Mouse (Mus musculus) midbrain, embryonic 15.5 days (tissue): ENCODE results near the gene Lrrc61. TPM values are rescaled to one million over a fixed set of nuclear protein-coding genes. Genes with fewer than 3 reads are reported as not detected.

Experiments used
- ATAC-seq: fragments of 200-750 bp; cut with Nextera tagmentation; replicated peaks from 2 replicates; pipeline ENCODE4 v1.8.0; 2017; ENCODE audit warnings: moderate TSS enrichment
- H3K27ac ChIP-seq: fragments of 300-500 bp; sonication (generic); 2 replicates; pipeline ENCODE4 v1.5.1; 2015; ENCODE audit warnings: mild to moderate bottlenecking, inconsistent platforms
- H3K27me3 ChIP-seq: fragments of 300-500 bp; sonication (generic); replicated peaks from 2 replicates; pipeline ENCODE4 v1.6.1; 2015; ENCODE audit warnings: inconsistent platforms
- H3K36me3 ChIP-seq: fragments of 300-500 bp; sonication (generic); replicated peaks from 2 replicates; pipeline ENCODE4 v1.6.1; 2015; ENCODE audit warnings: inconsistent platforms
- H3K4me1 ChIP-seq: fragments of 300-500 bp; sonication (generic); 2 replicates; pipeline ENCODE4 v1.6.1; 2015; ENCODE audit warnings: inconsistent platforms
- H3K4me2 ChIP-seq: fragments of 300-500 bp; sonication (generic); 2 replicates; pipeline ENCODE4 v1.6.1; 2015; ENCODE audit warnings: inconsistent platforms, mild to moderate bottlenecking, moderate library complexity
- H3K4me3 ChIP-seq: fragments of 300-500 bp; sonication (generic); 2 replicates; pipeline ENCODE4 v1.5.1; 2015; ENCODE audit warnings: mild to moderate bottlenecking, inconsistent platforms
- H3K9ac ChIP-seq: fragments of 300-500 bp; sonication (generic); 2 replicates; pipeline ENCODE4 v1.6.1; 2015; ENCODE audit warnings: mild to moderate bottlenecking, inconsistent platforms
- H3K9me3 ChIP-seq: fragments of 300-500 bp; sonication (generic); 2 replicates; pipeline ENCODE4 v1.6.1; 2016; ENCODE audit warnings: inconsistent platforms
- WGBS: fragments of 180-500 bp; shearing (Covaris S2); methylation state at CpG from one replicate; pipeline ENCODE4 v1.1.7; 2015; ENCODE audit warnings: mixed read lengths; 5-methylcytosine and 5-hydroxymethylcytosine counted together
- polyA plus RNA-seq: library from polyadenylated mRNA; unstranded; fragments of >200 nt; fragmentation: Nextera tagmentation; extraction: Ambion mirVana; gene quantifications from 2 replicates; pipeline ENCODE4 v1.2.1, GENCODE M21; 2015

Lrrc61 gene
- polyA plus RNA-seq, 1 experiment from 2014 or later = 27.9 TPM

DNA sequence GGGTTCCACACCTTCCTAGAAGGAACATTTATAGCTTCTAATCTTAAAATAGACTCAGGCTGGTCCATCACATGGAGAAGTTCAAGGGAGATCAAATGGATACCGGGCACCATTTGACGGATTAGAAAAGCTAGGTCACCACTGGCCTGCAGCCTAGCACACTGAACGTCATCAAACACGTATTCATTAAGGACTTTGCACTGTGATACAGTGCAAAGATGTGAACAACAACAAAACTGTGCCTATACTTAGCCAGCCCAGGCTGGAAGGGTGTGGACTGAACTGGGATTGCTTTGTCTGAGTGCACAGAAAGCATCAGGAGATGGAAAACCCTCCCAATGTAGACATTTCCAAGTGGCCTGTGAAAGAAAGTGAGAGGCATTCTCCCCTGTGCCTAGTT, 777 bp upstream of the Lrrc61 start:
- peaks cover 6% of the 10 kb centered on the region; the same call in 1 of the 2 replicates for H3K36me3 ChIP-seq
- no peaks in the 10 kb centered on the region for H3K9me3 ChIP-seq
- H3K4me1 ChIP-seq = peaks cover 21% of the 10 kb centered on the region
- 77% methylated on average over 4 of the region's 4 CpGs for WGBS
- peak overlapping the region; percentile 72 for H3K4me2 ChIP-seq
- no peaks in the 10 kb centered on the region; the same call in 1 of the 2 replicates for H3K27me3 ChIP-seq
- peak; percentile 18 for ATAC-seq
- H3K9ac ChIP-seq = peak overlapping the region; percentile 65
- H3K27ac ChIP-seq = peak overlapping the region; percentile 97
- H3K4me3 ChIP-seq = peak overlapping the region; percentile 48

- H3K9me3 ChIP-seq = no peaks in the 10 kb centered on the region
- H3K9ac ChIP-seq = peak overlapping the region; percentile 65
- H3K4me2 ChIP-seq = peak overlapping the region; percentile 72
- ATAC-seq = peak; percentile 90
- no peaks in the 10 kb centered on the region; the same call in 1 of the 2 replicates for H3K27me3 ChIP-seq
- peaks cover 6% of the 10 kb centered on the region; the same call in 1 of the 2 replicates for H3K36me3 ChIP-seq
- peak overlapping the region; percentile 97 for H3K27ac ChIP-seq
- WGBS = 27% methylated on average over 14 of the region's 14 CpGs
- peaks cover 21% of the 10 kb centered on the region for H3K4me1 ChIP-seq
- peak overlapping the region; percentile 48 for H3K4me3 ChIP-seq
These were observed 701 bp downstream of the Lrrc61 start for GRCm38 (mm10) chr6:48555104-48555890.

GRCm38 (mm10) chr6:48555956-48556355, 1.4 kb downstream of the Lrrc61 start:
- peak overlapping the region; percentile 48; the same call in 1 of the 2 replicates for H3K4me3 ChIP-seq
- peak overlapping the region; percentile 97 for H3K27ac ChIP-seq
- H3K4me1 ChIP-seq = peaks cover 21% of the 10 kb centered on the region
- H3K4me2 ChIP-seq = peak overlapping the region; percentile 72
- WGBS = 100% methylated on average over 3 of the region's 3 CpGs
- H3K36me3 ChIP-seq = peaks cover 9% of the 10 kb centered on the region; the same call in 1 of the 2 replicates
- H3K9ac ChIP-seq = no peak overlapping the region
- no peak for ATAC-seq
- H3K27me3 ChIP-seq = no peaks in the 10 kb centered on the region; the same call in 1 of the 2 replicates
- H3K9me3 ChIP-seq = no peaks in the 10 kb centered on the region

DNA sequence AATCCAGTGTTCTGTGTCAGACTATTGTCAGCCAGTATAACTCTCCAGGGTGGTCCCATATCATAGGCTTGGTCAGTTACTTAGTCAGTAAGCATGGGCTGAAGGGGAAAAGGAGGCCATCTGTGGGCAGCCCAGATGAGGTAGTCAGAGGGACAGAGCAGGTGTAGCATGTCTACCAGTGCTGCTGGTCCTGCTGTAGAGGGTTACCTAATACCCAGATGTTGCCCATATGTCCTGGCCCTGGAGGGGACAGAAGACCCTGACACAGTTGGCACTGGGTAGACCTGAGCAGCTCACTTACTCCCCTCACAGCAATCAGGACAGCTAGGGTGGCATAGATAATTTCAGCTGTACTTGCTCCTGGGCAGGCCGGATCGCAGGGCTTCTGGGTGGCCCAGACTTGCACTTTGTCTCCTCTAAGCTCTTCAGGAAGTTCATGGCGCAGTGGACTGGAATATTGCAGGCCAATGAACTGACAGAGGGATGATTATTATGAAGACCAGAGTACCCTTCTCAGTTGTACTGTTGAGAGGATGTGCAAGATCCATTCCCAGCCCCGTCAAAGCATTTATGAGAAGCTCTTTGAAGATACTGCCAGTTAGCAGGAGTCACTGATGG, 11.2 kb downstream of the Lrrc61 start:
- H3K27ac ChIP-seq = no peak overlapping the region
- H3K4me3 ChIP-seq = no peak overlapping the region
- no peaks in the 10 kb centered on the region for H3K4me1 ChIP-seq
- H3K9me3 ChIP-seq = no peaks in the 10 kb centered on the region
- no peak overlapping the region for H3K4me2 ChIP-seq
- no peak overlapping the region for H3K9ac ChIP-seq
- H3K36me3 ChIP-seq = 0 out of 2 replicates have a peak, but pooled peaks cover 17% of the 10 kb centered on the region
- no peak for ATAC-seq
- 97% methylated on average over 4 of the region's 4 CpGs for WGBS
- no peaks in the 10 kb centered on the region for H3K27me3 ChIP-seq

DNA sequence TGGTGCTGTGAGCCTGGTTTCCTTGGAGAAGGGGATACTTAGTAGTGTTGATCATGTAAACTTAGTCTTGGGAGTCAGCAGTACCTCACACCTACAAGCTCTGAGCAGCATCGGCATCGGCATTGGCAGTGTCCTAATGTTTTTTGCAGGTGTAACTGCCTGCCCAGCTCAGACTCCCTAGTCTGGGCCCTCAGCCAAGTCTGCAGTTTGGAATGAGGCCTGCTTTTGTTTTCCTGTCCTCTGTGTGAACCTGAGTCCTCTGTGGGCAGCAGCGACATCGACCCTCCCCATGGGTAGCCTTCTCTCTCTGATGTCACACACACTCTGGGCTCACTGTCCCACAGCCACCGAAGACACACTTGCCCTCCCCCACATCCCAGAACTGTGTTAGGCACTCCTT, 11.7 kb downstream of the Lrrc61 start:
- Histone ChIP-seq H3K9ac (no peak overlapping the region), H3K4me1 (no peaks in the 10 kb centered on the region), H3K27ac (no peak overlapping the region), H3K27me3 (no peaks in the 10 kb centered on the region), H3K9me3 (no peaks in the 10 kb centered on the region), H3K4me3 (no peak overlapping the region), H3K36me3 (0 out of 2 replicates have a peak, but pooled peaks cover 17% of the 10 kb centered on the region), H3K4me2 (no peak overlapping the region)
- 64% methylated on average over 5 of the region's 5 CpGs for WGBS
- no peak; the same call in 1 of the 2 replicates for ATAC-seq

DNA sequence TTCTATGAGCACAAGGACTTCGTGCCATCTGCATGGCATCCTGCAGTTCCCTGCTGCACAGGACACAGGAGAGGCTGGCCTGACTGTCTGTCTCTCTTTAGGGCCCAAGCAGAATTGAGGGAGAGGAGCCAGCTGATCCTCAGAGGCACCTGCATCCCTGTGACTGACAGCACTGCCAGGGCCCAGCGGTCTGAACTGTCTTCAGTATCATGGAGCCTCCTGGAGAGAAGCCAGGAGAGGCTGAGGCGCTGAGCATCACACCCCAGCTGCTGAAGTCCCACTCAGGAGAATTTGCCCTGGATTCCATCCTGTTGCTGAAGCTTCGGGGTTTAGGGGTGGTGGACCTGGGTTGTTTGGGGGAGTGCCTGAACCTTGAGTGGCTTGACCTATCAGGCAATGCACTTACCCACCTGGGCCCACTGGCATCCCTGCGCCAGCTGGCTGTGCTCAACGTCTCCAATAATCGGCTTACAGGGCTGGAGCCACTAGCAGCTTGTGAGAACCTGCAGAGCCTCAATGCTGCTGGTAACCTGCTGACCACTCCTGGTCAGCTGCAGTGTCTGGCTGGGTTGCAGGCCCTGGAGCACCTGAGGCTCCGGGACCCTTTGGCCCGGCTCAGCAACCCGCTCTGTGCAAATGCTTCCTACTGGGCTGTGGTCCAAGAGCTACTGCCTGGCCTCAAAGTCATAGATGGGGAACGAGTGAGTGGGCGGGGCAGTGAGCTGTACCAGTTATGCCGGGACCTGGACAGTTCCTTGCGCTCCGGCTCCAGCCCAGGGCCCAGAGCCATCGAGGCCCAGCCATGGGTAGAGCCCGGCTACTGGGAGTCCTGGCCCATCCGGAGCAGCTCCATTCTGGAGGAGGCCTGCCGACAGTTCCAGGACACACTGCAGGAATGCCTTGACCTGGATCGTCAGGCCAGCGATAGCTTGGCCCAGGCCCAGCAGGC, 13.7 kb downstream of the Lrrc61 start:
- Histone ChIP-seq H3K36me3 (0 out of 2 replicates have a peak, but pooled peaks cover 17% of the 10 kb centered on the region), H3K27ac (no peak overlapping the region), H3K4me1 (no peaks in the 10 kb centered on the region), H3K27me3 (no peaks in the 10 kb centered on the region), H3K9me3 (no peaks in the 10 kb centered on the region), H3K4me3 (no peak overlapping the region), H3K9ac (no peak overlapping the region), H3K4me2 (no peak overlapping the region)
- 0 out of 2 replicates have a peak, but pooled peaks have one; percentile 37 for ATAC-seq
- WGBS = 84% methylated on average over 21 of the region's 21 CpGs

DNA sequence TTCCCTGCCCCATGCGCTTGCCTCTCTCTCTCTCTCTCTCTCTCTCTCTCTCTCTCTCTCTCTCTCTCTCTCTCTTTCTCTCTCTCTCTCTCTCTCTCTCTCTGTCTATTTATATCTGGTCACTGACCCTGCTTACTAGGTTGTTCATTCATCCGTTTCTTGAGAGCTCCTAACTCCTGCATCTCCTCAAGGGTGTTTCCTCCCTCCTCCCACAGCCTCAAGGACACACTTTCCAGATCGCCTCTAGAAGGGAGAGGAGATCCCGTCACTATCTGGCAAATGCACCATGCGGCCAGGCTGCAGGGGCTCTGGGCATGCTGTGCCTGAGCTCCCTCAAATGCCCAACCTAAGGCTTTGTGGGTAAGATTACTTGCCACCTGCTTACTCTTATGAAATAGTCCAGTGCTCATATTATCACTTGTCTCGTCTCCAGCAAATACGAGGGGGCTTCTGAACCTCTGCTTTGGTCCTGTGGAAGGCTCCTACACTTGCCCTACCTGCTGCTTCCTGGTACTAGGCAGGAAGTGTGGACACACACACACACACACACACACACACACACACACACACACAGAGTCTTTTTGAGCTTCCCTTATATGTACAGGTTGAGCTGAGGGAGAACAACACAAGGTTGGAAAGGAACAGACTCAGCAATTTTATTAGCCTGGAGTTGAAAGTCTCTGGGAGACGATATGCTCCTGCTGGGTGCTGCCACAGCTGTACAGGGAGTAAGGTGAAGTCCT, 14.6 kb downstream of the Lrrc61 start:
- Histone ChIP-seq H3K36me3 (0 out of 2 replicates have a peak, but pooled peaks cover 17% of the 10 kb centered on the region), H3K4me1 (no peaks in the 10 kb centered on the region), H3K27me3 (no peaks in the 10 kb centered on the region), H3K9me3 (no peaks in the 10 kb centered on the region), H3K4me3 (no peak overlapping the region), H3K9ac (no peak overlapping the region), H3K4me2 (no peak overlapping the region), H3K27ac (no peak overlapping the region)
- no peak for ATAC-seq
- WGBS = 87% methylated on average over 8 of the region's 8 CpGs

DNA sequence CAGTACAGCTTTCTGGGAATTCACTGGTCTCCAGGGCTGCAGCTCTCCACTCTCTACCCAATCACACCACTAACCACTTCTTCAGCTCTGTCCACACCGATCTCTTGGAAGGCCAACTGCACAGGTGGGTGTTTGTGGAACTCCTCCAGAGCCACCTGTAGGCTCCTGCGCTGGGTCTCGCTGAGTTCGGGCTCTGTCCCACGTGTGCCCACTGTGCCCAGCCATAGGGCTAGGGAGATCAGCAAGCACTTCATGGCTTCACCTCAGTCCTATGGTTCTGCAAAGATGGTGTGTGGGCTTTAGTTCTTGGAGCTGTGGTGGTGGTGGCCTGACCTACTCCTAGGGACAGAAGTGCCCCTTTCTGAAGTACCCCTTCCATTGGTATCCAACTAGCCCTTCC, 17.4 kb downstream of the Lrrc61 start:
- 91% methylated on average over 5 of the region's 5 CpGs for WGBS
- Histone ChIP-seq H3K4me1 (no peaks in the 10 kb centered on the region), H3K9ac (no peak overlapping the region), H3K36me3 (0 out of 2 replicates have a peak, but pooled peaks cover 8% of the 10 kb centered on the region), H3K27ac (no peak overlapping the region), H3K4me3 (no peak overlapping the region), H3K27me3 (no peaks in the 10 kb centered on the region), H3K9me3 (no peaks in the 10 kb centered on the region), H3K4me2 (no peak overlapping the region)
- ATAC-seq = no peak

DNA sequence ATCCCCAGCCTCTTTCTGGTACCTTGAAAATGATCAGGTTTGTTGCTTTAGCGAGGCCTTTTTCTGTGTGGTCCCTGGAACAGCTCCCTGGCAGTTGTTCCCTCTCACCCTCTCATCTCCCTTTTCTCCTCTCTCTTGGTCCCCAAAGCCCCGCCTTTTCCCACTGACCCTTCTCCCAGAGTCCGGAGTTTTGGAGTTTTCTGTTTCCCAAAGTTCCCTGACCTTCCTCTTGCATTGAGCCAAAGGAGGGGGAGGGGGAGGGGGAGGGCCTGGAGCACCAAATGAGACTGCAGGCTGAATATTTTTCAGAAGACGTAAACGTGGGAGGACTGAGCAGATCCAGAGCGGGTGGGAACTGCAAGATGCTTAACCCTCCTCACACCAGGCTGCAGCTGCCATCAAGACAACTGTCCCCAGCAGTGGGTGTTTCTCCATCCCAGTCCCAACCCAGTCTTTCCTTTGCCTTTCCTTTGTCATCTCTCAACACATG, 18.0 kb downstream of the Lrrc61 start, which contains the start of gene Rarres2:
Gene Rarres2, minus strand, starts transcription at position 218 of the 490 bp plus-strand sequence.
- Histone ChIP-seq H3K4me3 (no peak within 1 kb of the TSS), H3K27ac (no peak within 1 kb of the TSS), H3K36me3 (0 out of 2 replicates have a peak, but pooled peaks cover 8% of the 10 kb centered on the region), H3K9ac (no peak within 1 kb of the TSS), H3K4me2 (no peak within 1 kb of the TSS), H3K4me1 (no peaks in the 10 kb centered on the region), H3K27me3 (no peaks in the 10 kb centered on the region), H3K9me3 (no peaks in the 10 kb centered on the region)
- no peak for ATAC-seq
- 40% methylated on average over 6 of the region's 6 CpGs for WGBS

DNA sequence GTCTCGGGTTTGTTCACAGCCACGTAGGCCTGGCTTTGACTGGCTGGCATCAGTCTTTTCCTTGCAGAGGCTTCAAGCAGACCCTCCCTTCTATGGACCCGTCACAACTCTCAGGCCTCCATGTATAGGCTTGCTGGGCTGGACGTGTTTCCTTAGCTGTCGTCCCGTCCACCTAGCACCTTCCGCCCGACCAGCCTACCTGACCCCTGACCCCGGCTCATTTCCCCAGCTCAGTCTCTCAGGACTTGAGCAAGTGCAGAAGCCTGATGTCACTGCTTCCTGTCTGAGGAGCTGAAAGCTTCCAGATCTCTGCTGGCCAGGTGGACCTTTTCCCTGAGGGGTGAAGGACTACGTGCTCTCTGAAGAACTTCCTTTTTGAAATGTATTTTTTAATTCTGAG, 18.7 kb downstream of the Lrrc61 start:
- H3K27me3 ChIP-seq = no peaks in the 10 kb centered on the region
- ATAC-seq = no peak
- H3K36me3 ChIP-seq = 0 out of 2 replicates have a peak, but pooled peaks cover 8% of the 10 kb centered on the region
- no peak overlapping the region for H3K9ac ChIP-seq
- WGBS = 78% methylated on average over 10 of the region's 10 CpGs
- H3K4me1 ChIP-seq = no peaks in the 10 kb centered on the region
- H3K9me3 ChIP-seq = no peaks in the 10 kb centered on the region
- H3K4me3 ChIP-seq = no peak overlapping the region
- no peak overlapping the region for H3K4me2 ChIP-seq
- no peak overlapping the region for H3K27ac ChIP-seq

- H3K9me3 ChIP-seq = no peaks in the 10 kb centered on the region
- H3K4me1 ChIP-seq = no peaks in the 10 kb centered on the region
- no peak overlapping the region for H3K9ac ChIP-seq
- 80% methylated on average over 3 of the region's 3 CpGs for WGBS
- no peak overlapping the region for H3K4me3 ChIP-seq
- no peak overlapping the region for H3K4me2 ChIP-seq
- H3K27ac ChIP-seq = no peak overlapping the region
- H3K36me3 ChIP-seq = 0 out of 2 replicates have a peak, but pooled peaks cover 8% of the 10 kb centered on the region
- no peak for ATAC-seq
- H3K27me3 ChIP-seq = no peaks in the 10 kb centered on the region
These were observed 19.4 kb downstream of the Lrrc61 start for GRCm38 (mm10) chr6:48573981-48574380.
